Mouse (Mus musculus) cerebellum, adult 8-10 months (tissue): ENCODE measurements around the gene Bcorl1.

Experiments used
- DNase-seq: peaks from one replicate; pipeline ENCODE4 v3.0.0; 2022

Bcorl1 gene

GRCm38 (mm10) chrX:48449646-48450045 is 108.5 kb downstream of the Bcorl1 start:
- no peak for DNase-seq

DNA sequence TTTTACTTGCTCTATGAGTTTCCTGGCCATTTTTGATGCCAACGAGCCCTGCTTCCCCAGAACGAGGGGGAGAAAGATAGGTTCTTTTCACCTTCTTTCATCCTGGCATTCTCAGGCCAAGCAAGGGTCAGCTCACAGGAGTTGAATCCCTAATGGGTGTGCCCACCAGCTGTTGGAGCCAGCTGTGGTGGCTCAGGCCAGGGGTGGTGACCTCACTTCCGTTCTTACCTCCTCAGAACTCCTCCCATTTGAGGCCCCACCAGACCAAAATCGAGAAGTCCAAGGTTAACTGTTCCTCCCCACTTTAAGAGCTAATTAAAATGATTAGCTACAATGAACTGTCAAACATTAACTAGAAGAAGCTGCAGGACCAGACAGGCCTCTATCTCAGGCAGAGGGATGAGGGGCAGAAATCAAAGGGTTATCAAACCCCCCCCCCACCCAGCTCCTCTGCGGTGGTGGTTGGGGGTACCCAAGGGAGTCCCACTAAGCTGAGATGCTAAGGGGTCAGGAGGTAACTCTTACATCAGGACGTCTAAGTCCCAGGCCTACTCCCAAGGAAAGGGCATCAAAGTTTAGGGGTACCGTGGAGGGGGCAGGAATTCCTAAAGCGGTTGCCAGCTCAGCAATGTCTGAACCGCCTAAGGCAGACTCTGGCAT is 111.2 kb downstream of the Bcorl1 start:
- DNase-seq, result no peak

- no peak for DNase-seq
These were observed 111.9 kb downstream of the Bcorl1 start for GRCm38 (mm10) chrX:48452931-48453673.

DNA sequence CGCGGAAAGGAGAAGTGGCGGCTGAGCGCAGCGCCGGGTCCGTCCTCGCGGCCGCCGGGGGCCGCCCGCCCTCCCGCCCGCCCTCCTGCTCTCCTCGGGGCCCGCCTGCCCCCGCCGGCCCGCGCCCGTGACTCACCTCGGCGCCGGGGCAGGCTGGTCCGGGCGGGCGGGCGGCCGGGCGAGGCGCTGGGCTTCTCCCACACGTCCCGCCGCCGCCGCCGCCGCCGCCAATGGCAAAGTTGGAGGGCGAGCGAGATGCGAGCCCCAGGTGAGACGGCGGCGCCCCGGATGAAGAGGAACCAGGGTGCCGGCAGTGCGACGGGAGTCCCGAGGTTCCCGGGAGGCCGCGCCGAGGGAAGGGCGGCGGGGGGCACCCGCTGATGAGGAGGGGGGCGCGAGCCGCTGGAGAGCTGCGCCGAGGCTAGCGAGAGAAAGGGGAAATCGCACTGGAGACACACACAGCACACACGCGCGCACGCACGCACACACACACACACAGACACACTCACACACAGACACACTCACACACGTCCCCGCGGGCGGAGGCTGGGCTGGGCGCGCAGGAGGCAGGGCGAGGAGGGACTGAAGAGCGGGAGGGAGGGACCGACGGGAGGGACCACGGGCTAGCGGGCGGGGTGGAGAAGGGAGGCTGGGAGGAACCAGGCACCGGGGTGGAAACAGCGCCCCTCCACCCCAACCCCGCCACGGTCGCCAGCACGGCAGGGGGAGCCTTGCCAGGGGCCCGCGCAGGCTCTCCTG is 112.8 kb downstream of the Bcorl1 start:
- DNase-seq, result no peak

GRCm38 (mm10) chrX:48454495-48454878 is 113.3 kb downstream of the Bcorl1 start:
- DNase-seq, result no peak

DNA sequence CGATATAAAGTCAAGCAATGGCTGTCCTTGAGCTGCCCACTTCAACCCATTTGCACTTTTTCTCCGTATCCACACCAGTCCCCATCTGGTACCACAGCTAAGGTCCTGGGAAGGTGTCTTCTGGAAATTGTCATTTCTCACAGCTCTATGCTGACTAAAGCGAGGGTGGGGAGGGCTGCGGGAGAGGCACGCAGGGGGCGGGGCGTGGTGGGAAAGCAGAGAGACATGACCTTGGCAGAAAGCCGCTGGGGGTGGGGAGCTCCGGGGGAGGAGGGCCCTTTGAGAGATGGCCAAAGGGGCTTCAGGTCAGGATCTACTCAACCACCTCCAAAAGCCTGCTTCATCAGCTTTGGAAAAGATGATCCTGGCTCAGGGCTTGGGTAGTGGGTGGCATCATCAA is 113.9 kb downstream of the Bcorl1 start:
- DNase-seq, result no peak

- no peak for DNase-seq
These were observed 115.8 kb downstream of the Bcorl1 start for GRCm38 (mm10) chrX:48456956-48457355.
